Mouse (Mus musculus) adrenal gland, postnatal 10 days (tissue): ENCODE results near the gene Ankrd9. TPM values are rescaled to one million over a fixed set of nuclear protein-coding genes. Genes with fewer than 3 reads are reported as not detected.

Source experiments
- total RNA-seq, 2 experiments: library from RNA; stranded (reverse); gene quantifications; 2 replicates each; pipeline ENCODE4 v1.2.3; 2021

The Ankrd9 gene
- total RNA-seq, 2 experiments from 2014 or later = 35.7 to 49.7 TPM

Other genes starting within 250 kb of the Ankrd9 start
- gene Wdr20, start 241.1 kb downstream of the Ankrd9 start, total RNA-seq = 10 to 100 TPM; 37.2 to 45.6 TPM
- 1 to 10 TPM; 1.4 to 1.6 TPM for gene Mok, start 138.1 kb downstream of the Ankrd9 start, total RNA-seq
- 10 to 100 TPM; 11.4 to 15.4 TPM for gene Zfp839, start 128.8 kb downstream of the Ankrd9 start, total RNA-seq
- 10 to 100 TPM; 40.5 to 46.3 TPM for gene Cinp, start 89.9 kb downstream of the Ankrd9 start, total RNA-seq
- 10 to 100 TPM in 1 of 2 experiments, 1 to 10 TPM in 1; 8.9 to 10.3 TPM for gene Tecpr2, start 89.8 kb downstream of the Ankrd9 start, total RNA-seq
- gene Rcor1, start 60.3 kb upstream of the Ankrd9 start, total RNA-seq = 10 to 100 TPM; 38.5 to 39.2 TPM
- 10 to 100 TPM; 17.9 to 22.5 TPM for gene Traf3, start 187.3 kb upstream of the Ankrd9 start, total RNA-seq
- not detected for gene 4930595D18Rik, start 205.5 kb upstream of the Ankrd9 start, total RNA-seq